Mouse (Mus musculus) stomach, postnatal 0 days (tissue): ENCODE results near the gene Padi3. TPM values are rescaled to one million over a fixed set of nuclear protein-coding genes. Genes with fewer than 3 reads are reported as not detected.
A peak's percentile ranks its signal among the peaks of the same experiment; 100 is the strongest.

ENCODE experiments used
- ATAC-seq: fragments of 200-750 bp; cut with Nextera tagmentation; 2 replicates; pipeline ENCODE4 v1.8.0; 2017; ENCODE audit not compliant: low FRiP score, low TSS enrichment
- DNase-seq: peaks from one replicate; pipeline ENCODE4 v3.0.0-alpha.2; 2016; ENCODE audit warnings: low spot score
- H3K27ac ChIP-seq: fragments of 300-500 bp; sonication (generic); replicated peaks from 2 replicates; pipeline ENCODE4 v1.5.1; 2014; ENCODE audit warnings: mild to moderate bottlenecking, control low read depth
- H3K27me3 ChIP-seq: fragments of 300-500 bp; sonication (generic); 2 replicates; pipeline ENCODE4 v1.6.1; 2014; ENCODE audit warnings: low read length; ENCODE audit not compliant: control insufficient read depth, insufficient read depth
- H3K36me3 ChIP-seq: fragments of 300-500 bp; sonication (generic); 2 replicates; pipeline ENCODE4 v1.6.1; 2014; ENCODE audit warnings: low read length, mixed read lengths; ENCODE audit not compliant: control insufficient read depth, insufficient read depth
- H3K4me1 ChIP-seq: fragments of 300-500 bp; sonication (generic); replicated peaks from 2 replicates; pipeline ENCODE4 v1.6.1; 2014; ENCODE audit warnings: antibody characterized with exemption; ENCODE audit not compliant: control insufficient read depth, insufficient read depth
- H3K4me2 ChIP-seq: fragments of 300-500 bp; sonication (generic); replicated peaks from 2 replicates; pipeline ENCODE4 v1.6.1; 2014; ENCODE audit warnings: low read depth, mild to moderate bottlenecking, control low read depth, moderate library complexity
- H3K4me3 ChIP-seq: fragments of 300-500 bp; sonication (generic); 2 replicates; pipeline ENCODE4 v1.5.1; 2014; ENCODE audit warnings: low read depth, low read length, control low read depth
- H3K9ac ChIP-seq: fragments of 300-500 bp; sonication (generic); 2 replicates; pipeline ENCODE4 v1.6.1; 2014; ENCODE audit warnings: mild to moderate bottlenecking, low read length, control low read depth, mixed read lengths
- H3K9me3 ChIP-seq: fragments of 300-500 bp; sonication (generic); 2 replicates; pipeline ENCODE4 v1.6.1; 2016; ENCODE audit warnings: low read length; ENCODE audit not compliant: control insufficient read depth
- CTCF ChIP-seq: IDR thresholded peaks from 2 replicates; pipeline ENCODE4 v1.5.1; 2016; ENCODE audit warnings: antibody characterized with exemption, low read depth, mild to moderate bottlenecking, moderate library complexity
- EP300 ChIP-seq: optimal IDR thresholded peaks from 2 replicates; pipeline ENCODE3; 2016; ENCODE audit warnings: antibody characterized with exemption
- WGBS: fragments of 180-500 bp; shearing (Covaris S2); extraction: QIAGEN DNeasy Blood & Tissue Kit; methylation state at CpG from one replicate; pipeline ENCODE4 v1.1.7; 2014; 5-methylcytosine and 5-hydroxymethylcytosine counted together
- polyA plus RNA-seq: library from polyadenylated mRNA; unstranded; fragments of >200 nt; fragmentation: Nextera tagmentation; extraction: Ambion mirVana; gene quantifications from 2 replicates; pipeline ENCODE4 v1.2.1, GENCODE M21; 2015

Padi3 gene
- polyA plus RNA-seq, 1 experiment from 2014 or later: 0.02 TPM

- no peak overlapping the region for H3K27ac ChIP-seq
- H3K4me2 ChIP-seq: no peak overlapping the region
- DNase-seq (peak; percentile 69), ATAC-seq (no peak)
- 13% methylated on average over 3 of the region's 3 CpGs for WGBS
- no peaks in the 10 kb centered on the region for H3K9me3 ChIP-seq
- no peaks in the 10 kb centered on the region for H3K36me3 ChIP-seq
- TF ChIP-seq EP300: no peak
- TF ChIP-seq CTCF: peak; percentile 77
- H3K4me3 ChIP-seq: no peak overlapping the region
- no peak overlapping the region for H3K9ac ChIP-seq
- no peaks in the 10 kb centered on the region for H3K4me1 ChIP-seq
- no peaks in the 10 kb centered on the region for H3K27me3 ChIP-seq
Observed at GRCm38 (mm10) chr4:140744654-140745053, 65.8 kb downstream of the Padi3 start.

- H3K4me3 ChIP-seq: no peak overlapping the region
- no peak overlapping the region for H3K4me2 ChIP-seq
- ATAC-seq: no peak
- H3K4me1 ChIP-seq: no peaks in the 10 kb centered on the region
- DNase-seq: no peak
- H3K9ac ChIP-seq: no peak overlapping the region
- WGBS: 45% methylated on average over 4 of the region's 4 CpGs
- no peak overlapping the region for H3K27ac ChIP-seq
- H3K27me3 ChIP-seq: no peaks in the 10 kb centered on the region
- TF ChIP-seq CTCF: no peak
- TF ChIP-seq EP300: no peak
- H3K9me3 ChIP-seq: no peaks in the 10 kb centered on the region
- H3K36me3 ChIP-seq: no peaks in the 10 kb centered on the region
Observed at GRCm38 (mm10) chr4:140743086-140743485, 67.4 kb downstream of the Padi3 start.

GRCm38 (mm10) chr4:140742543-140742942 lies 67.9 kb downstream of the Padi3 start, which contains the start of gene Padi6:
Gene Padi6 (minus strand): TSS chr4:140742643.
- WGBS: 73% methylated on average over 2 of the region's 2 CpGs
- H3K36me3 ChIP-seq: no peaks in the 10 kb centered on the region

GRCm38 (mm10) chr4:140741401-140741800 lies 69.0 kb downstream of the Padi3 start:
- WGBS: 89% methylated on average over 6 of the region's 6 CpGs

More at GRCm38 (mm10) chr4:140742543-140742942, 67.9 kb downstream of the Padi3 start, which contains the start of gene Padi6:
- no peak for ATAC-seq
- Histone ChIP-seq H3K4me3 (no peak within 1 kb of the TSS), H3K27ac (no peak within 1 kb of the TSS), H3K4me1 (no peaks in the 10 kb centered on the region), H3K4me2 (no peak within 1 kb of the TSS), H3K27me3 (no peaks in the 10 kb centered on the region), H3K9me3 (no peaks in the 10 kb centered on the region), H3K9ac (no peak within 1 kb of the TSS)
- DNase-seq: no peak
- TF ChIP-seq CTCF (no peak), EP300 (no peak)

GRCm38 (mm10) chr4:140740655-140741054 lies 69.8 kb downstream of the Padi3 start:
- Histone ChIP-seq H3K4me3 (no peak overlapping the region), H3K4me2 (no peak overlapping the region), H3K36me3 (no peaks in the 10 kb centered on the region), H3K27me3 (no peaks in the 10 kb centered on the region), H3K9ac (no peak overlapping the region), H3K27ac (no peak overlapping the region), H3K9me3 (no peaks in the 10 kb centered on the region), H3K4me1 (no peaks in the 10 kb centered on the region)
- ATAC-seq: no peak
- DNase-seq: no peak
- TF ChIP-seq EP300: no peak
- no peak for TF ChIP-seq CTCF
- 76% methylated on average over 11 of the region's 11 CpGs for WGBS

More at GRCm38 (mm10) chr4:140741401-140741800, 69.0 kb downstream of the Padi3 start:
- Histone ChIP-seq H3K4me1 (no peaks in the 10 kb centered on the region), H3K36me3 (no peaks in the 10 kb centered on the region), H3K9ac (no peak overlapping the region), H3K9me3 (no peaks in the 10 kb centered on the region), H3K4me2 (no peak overlapping the region), H3K4me3 (no peak overlapping the region), H3K27ac (no peak overlapping the region), H3K27me3 (no peaks in the 10 kb centered on the region)
- DNase-seq (no peak), ATAC-seq (no peak)
- no peak for TF ChIP-seq CTCF
- TF ChIP-seq EP300: no peak

Other genes starting within 250 kb of the Padi3 start
- 11.3 and 12.7 TPM in 2 replicates for gene Arhgef10l, start 144.6 kb downstream of the Padi3 start, polyA plus RNA-seq
- gene Rcc2, start 110.1 kb downstream of the Padi3 start, polyA plus RNA-seq: 18.9 and 20.4 TPM in 2 replicates
- not detected in 2 replicates for gene Padi6, start 68.0 kb downstream of the Padi3 start, polyA plus RNA-seq
- gene Padi4, start 36.4 kb downstream of the Padi3 start, polyA plus RNA-seq: 0.23 and 0.27 TPM in 2 replicates
- gene Padi1, start 35.1 kb upstream of the Padi3 start, polyA plus RNA-seq: 1.3 and 2.1 TPM in 2 replicates
- 0.64 and 0.69 TPM in 2 replicates for gene Padi2, start 95.7 kb upstream of the Padi3 start, polyA plus RNA-seq
- 374 and 382 TPM in 2 replicates for gene Sdhb, start 150.6 kb upstream of the Padi3 start, polyA plus RNA-seq
- 14.4 and 15.9 TPM in 2 replicates for gene Atp13a2, start 176.2 kb upstream of the Padi3 start, polyA plus RNA-seq
- gene Mfap2, start 199.8 kb upstream of the Padi3 start, polyA plus RNA-seq: 244 and 247 TPM in 2 replicates
- 1.4 and 1.6 TPM in 2 replicates for gene Crocc, start 249.9 kb upstream of the Padi3 start, polyA plus RNA-seq